Mouse (Mus musculus) frontal cortex, adult 2 months (tissue): ENCODE results near the gene Ascl4. TPM values are rescaled to one million over a fixed set of nuclear protein-coding genes. Genes with fewer than 3 reads are reported as not detected.

Experiments used
- DNase-seq, 2 experiments: peaks; one replicate each; pipeline ENCODE4 v3.0.0; 2022; ENCODE audit warnings: low spot score in 1 of 2; ENCODE audit errors: extremely low spot score in 1 of 2
- polyA plus RNA-seq: library from polyadenylated mRNA; depleted of rRNA; stranded (reverse); fragments of >200 nt; gene quantifications from 2 replicates; pipeline ENCODE4 v1.2.3, GENCODE M21; 2012; rRNA removed

Gene Ascl4
- polyA plus RNA-seq, result 0.44 and 0.56 TPM in 2 replicates

DNA sequence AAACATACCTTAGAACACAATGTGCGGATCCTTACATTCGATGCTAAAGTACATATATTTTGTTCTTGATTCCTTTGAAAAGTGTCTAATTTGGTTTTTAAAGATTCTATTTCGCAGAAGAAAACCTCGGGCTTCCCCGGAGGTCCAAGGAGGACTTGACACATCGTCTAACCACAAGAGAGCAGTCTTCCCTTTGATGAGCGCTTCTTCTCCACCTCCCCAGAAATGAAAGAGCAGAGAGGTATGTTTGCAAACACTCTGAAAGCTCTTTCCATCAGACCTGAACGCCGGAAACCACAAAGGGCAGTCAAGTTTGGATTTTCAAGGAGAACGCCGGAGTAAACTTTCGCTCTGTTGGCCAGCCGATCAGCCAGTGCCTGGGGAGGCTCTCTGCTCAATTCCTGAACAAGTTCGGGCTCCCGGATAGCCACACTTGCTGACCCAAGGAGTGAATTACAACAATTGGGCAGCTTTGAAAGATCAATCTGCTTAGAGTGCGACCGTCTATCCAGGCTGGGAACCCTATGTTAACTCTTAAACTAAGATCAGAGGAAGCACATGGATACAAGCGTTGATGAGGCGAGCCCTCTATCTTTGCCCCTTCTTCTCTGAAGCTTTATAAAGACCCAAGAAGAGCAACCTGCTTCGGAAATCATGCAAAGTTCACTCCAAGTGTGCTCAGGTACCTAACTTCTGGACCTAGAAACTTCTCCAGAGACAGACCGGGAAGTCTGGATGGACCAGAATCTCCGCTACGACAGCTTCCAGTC, at the start of gene Ascl4:
Gene Ascl4 (plus strand): TSS at position 6 of the 770 bp plus-strand sequence.
- DNase-seq, result peak in 1 of 2 experiments; percentile 10

DNA sequence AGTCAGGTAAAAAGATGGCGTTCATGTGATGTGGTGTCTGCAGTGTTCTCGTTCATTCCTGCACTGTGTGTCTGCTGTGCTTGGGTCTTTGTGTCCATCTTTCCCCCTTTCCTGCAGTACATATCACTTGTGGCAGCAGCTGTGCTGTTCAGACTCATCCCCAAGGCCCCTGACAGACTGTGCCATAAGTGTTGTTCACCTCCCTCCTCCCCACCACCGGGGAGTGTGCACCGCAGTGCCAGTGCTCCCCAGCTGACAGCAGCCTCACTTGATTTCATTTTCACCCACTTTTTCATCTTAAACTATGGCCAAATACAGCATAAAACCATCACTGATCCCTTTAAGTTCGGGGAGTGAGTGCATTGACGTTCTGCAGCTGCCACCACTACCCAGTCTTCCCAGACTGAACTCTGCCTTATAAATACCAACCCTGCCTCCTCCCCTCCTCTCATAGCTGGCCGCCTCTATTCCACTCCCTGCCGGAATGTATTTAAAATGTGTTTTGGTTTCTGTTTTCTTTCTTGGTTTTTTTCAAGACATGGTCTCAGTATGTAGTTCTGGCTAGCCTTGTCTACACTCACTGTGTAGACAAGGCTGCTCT, 47.5 kb upstream of the Ascl4 start:
- no peak for DNase-seq

DNA sequence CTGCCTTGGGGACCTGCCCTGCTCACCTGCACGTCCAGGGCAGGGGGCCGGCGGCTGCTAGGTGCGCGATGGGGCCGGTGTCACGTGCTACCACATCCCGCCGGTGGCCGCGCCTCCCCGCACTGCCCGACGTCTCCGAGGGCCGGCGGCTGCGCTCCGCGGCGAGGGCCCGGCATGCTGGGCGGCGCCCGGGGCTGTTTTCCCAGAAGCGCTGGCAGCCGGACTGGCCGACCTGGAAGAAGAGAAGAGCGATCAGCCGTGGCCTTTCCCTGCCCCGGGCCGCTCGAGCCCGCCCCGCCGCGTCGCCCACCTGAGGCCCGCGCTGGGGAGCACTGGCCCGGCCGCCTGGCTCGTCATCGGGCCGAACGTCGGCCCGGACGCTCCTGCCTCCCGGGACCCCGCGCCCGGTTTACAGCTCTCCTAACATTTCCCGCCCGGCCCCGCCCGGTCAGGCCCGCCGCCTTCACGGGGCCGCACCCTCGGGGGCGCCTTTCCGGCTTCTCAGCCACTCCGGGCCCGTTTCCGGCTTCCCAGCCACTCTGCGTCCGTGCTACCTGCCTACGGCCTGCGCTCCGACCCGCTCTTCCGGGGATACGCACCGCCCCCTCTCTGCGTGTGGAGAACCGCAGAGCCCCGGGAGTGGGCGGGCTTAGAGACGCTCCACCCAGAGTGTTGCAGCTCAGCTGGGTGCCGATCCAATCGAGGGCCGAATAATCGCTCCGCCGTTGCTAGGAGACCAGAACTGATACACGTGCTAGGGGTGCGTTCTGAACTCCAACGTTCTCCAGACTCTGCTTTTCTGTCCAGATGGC, 10.8 kb upstream of the Ascl4 start, which contains the start of gene Prdm4:
Gene Prdm4 (minus strand): TSS at position 645 of the 812 bp plus-strand sequence.
- peak; percentile 97 to 98 for DNase-seq

DNA sequence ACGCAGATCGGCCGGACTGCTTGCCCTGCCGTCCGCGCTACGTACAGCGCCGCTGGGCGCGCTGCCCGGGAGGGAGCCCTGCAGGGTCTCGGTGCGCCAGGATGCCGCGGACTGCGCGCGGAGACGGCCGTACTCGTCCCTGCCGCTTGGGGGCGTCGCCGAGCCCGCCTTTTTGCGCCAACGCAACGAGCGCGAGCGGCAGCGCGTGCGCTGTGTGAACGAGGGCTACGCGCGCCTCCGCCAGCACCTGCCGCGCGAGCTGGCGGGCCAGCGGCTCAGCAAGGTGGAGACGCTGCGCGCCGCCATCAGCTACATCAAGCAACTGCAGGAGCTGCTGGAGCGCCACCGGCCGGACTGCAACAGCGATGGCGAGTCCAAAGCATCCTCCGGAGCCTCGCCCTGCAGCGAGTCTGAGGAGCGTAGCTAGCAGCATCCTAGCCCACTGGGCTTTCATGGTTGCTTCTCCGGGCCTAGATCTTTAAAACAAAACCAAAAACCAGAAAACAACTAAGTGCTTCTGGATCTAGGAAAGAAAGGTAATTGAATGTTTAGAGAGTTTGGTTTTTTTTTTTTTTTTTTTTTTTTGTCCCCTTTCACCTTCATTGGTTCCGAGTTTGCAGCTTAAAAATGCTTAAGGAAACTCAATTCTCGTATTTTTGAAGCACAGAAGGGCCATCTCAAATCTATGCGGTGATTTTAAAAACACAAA, 1.2 kb downstream of the Ascl4 start:
- peak; percentile 53 to 85 for DNase-seq

DNA sequence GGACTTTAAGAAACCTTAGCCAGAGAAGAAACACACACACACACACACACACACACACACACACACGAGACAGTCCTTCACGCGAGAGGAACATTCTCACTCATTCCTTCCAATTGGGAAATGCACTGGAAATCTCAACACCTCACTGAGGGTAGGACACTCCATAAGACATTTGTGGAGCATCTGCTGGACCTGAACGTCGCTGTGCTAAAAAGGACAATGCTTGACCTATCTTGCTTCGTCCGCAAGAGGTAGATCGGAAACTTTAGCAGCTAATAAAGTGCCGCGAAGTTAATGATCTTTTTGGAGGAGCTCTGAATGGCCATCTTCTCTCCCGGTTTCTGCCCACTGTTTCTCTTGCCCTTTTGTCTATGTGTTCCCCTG, 1.7 kb downstream of the Ascl4 start:
- DNase-seq, result no peak

DNA sequence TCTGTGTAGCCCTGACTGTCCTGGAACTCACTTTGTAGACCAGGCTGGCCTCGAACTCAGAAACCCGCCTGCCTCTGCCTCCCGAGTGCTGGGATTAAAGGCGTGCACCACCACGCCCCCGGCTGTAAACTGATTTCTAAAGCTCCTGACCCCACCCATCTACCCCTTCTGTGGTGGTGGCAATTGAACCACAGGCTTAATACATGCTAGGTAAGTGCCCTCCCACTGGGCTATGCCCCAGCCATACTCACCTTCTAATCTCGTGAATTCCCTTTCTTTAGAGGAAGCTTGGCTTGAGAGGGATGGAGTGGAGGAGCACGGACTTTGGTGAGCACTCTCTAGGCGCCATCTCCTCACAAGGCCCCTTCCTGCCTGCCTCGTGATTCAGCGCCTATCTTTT, 2.5 kb downstream of the Ascl4 start:
- no peak for DNase-seq

DNA sequence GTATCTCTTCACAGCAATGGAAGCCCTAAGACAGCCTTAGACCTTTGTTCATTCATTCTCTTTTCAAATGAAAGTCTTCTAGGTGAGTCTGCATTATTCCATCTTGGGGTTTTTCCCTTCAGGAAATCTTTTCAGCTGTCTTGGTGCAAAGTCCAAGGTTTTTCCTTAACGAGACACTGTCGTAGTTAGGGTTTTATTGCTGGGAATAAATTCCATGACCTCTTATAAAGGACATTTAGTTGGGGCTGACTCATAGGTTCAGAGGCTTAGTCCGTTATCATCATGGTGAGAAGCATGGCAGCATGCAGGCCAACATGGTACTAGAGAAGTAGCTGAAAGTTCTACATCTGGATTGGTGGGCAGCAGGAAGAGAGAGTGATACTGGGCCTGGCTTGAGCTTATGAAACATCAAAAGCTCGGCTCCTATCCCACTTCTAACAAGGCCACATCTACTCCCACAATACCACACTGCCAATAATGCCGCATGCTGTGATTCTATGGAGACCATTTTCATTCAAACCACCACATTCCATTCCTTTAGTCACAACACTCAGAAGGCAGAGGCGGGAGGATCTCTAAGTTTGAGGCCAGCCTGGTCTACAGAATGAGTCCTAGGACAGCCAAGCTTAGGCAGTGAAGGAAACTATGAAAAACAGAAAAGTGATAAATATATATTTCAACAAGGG, 8.9 kb downstream of the Ascl4 start:
- DNase-seq, result no peak

DNA sequence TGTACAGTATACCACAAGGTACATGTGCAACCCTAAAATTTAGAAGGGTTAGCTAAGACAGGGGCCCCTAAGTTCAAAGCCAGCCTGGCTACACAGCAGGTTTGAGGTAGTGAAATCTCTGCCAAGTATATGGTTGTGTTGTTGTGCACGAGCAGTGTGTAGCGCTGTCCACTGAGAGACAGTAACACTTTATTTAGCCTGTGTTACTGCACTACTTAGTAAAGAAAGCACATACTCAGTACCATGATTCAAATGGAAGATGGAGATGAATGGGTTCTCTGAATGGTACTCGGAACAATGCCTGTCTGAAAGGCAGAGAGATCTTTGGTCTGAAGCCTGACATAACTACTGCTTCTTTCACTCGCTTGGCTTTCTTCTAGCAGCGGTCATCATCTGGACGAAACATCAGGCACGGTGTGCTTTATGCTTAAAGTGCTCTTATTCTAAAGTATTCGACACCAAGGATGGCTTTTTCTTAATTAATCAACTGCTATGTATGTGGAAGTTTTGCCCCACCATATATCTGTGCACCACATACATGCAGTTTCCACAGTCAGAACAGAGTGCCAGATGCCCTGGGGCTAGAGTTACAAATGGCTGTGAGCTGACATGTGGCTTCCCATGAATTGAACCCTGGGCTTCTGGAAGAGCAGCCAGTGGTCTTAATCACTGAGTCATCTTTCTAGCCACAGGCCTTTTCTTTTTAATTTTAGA, 21.2 kb downstream of the Ascl4 start:
- DNase-seq, result no peak

DNA sequence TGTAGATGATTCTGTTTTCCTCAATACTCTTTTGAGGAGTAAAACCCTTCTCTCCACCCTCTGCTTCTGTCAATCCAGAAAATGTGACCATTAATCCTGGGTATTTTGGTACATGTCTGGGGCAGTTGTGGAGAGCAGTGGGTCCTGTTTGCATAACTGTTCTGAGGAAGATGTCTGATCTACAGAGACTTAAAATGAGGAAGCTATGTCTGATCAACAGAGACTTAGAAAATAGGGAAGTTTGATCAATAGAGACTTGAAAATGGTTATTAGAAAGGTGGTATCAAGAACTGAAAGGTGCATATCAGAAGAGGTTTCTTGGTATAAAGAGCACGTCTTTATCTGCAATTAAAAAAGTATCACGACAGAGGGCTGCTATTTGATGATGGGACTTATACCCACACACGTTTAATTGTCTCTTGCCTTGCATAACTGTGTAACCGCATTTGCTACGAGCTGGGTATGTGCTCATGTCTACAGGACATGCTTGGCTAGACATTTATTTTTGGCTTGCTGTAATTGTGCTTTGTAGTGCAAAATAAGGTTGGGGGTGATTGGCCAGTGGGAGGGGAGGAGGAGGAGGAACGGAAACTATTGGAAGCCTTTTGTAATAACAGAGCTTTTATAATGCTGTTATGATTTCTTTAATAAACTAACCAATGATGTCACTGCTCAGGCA, 24.4 kb downstream of the Ascl4 start:
- no peak for DNase-seq

DNA sequence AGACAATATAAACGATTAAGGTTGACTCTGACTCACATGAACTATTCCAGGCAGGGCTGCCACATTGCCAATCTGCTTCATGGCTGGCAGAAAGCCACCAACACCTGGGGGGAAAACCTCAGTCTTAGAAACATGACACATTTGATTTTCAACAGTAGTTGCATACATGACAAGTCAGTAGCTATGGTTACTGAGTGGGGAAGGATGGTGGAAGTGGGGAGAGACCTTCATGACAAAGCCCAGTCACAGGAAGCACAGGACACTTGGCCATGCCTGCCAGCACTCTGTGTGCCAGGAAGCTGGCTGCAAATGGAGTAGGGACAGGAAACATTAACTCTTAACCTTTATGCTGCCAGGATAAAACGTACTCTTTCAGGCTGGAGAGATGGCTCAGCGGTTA, 25.9 kb downstream of the Ascl4 start:
- no peak for DNase-seq

DNA sequence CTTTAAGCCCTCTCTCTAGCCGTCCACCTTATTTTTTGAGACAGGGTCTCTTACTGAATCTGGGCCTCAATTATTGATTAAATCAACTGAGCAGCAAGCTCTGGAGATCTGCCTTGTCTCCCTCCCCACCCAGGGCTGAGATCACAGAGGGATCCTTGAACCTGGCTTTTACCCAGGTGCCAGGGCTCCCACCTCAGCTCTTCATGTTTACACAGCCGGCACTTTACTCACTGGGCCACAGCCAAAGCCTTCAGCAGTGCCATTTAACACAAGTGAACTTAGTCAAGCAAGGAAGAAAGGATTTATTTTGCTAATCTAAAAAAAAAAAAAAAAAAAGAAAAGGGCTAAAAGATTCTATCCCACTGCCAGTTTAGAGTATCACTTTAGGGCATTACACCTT, 26.9 kb downstream of the Ascl4 start:
- no peak for DNase-seq

DNA sequence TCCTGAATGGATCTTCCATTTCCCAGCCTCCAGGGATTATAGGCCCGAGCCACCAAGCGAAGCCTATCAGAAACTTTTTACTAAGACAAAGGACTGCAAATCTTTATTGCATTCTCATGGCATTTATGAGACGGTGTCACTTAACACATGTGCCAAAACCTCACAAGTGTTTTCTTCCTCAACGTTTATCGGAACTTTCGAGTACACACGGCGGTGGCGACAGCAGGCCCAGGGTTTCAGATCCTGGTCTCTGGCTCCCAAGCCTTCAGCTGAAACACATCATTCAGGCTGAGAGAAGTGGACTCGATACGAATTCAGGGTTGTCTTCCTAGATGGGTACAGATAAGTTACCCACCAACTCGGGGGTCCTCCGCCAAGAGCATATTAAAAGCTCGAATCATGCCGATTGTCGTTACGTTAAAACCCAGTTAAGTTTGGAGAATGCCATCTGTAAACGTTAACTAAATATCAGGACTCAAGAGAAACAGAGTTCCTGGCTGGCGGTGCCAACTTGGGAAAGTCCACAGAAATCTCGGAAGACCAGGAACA, 29.5 kb downstream of the Ascl4 start:
- peak in 1 of 2 experiments; percentile 10 for DNase-seq

DNA sequence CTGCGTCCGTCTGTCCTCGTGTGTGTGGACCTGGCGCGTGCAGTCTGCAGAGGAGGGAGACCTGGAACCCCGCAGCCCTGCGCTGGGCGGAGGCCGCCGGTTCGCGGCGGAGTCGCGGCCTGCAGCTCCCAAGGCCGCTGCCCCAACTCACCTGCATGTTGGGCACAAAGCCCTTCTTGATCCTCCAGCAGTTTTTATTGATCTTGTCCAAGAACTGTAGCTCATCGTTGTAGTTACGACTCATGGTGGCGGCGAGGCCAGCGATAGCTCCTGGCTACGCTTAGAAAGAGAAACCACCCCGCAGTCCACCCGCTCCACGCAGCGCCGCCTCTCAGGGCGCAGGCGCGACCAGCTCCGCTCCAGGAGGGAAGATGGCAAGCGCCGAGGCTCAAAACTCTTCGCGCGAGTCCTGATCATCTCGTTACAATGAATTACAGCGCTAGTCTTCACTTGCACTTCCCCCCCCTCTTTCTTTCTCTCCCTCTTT, 30.0 kb downstream of the Ascl4 start, which contains the start of gene Rtcb:
Gene Rtcb (minus strand): TSS at position 360 of the 487 bp plus-strand sequence.
- peak; percentile 88 to 99 for DNase-seq

DNA sequence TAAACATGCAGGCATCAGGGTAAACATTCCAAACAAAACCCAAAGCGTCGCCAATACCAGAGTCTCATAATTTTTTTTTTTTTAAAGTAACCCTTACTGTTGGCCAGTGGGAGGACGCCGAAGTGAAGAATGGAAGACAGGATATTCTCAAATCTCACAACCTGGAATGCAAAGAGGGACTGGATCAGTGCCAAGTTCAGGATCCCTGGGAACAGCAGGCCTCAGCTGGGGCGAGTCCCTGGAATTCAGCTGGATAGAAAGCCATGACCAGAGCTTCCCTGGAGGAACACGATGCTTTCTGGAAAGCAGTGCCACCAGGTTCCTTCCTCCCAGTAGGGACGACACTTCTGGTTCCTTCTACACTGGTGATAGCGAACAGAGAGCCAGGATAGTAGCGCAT, 35.4 kb downstream of the Ascl4 start:
- no peak for DNase-seq

DNA sequence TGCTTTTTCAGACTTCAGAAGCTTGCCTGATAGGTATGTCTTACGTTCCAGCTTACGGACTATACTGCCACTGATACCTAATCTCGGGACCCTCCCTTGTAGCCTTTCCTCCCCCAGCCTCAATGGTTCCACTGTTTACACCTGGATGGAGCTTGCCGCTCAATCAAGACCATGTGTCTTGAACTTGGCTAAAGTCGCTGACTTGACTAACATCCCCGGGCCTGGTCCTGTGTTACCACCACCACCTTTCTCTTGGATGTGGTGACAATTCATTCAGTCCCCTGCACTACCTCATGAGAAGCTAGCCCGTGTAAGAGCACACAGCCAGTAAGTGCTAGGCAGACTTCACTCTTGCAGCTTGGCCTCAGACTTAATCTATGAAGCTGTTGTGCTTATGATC, 36.8 kb downstream of the Ascl4 start:
- no peak for DNase-seq

DNA sequence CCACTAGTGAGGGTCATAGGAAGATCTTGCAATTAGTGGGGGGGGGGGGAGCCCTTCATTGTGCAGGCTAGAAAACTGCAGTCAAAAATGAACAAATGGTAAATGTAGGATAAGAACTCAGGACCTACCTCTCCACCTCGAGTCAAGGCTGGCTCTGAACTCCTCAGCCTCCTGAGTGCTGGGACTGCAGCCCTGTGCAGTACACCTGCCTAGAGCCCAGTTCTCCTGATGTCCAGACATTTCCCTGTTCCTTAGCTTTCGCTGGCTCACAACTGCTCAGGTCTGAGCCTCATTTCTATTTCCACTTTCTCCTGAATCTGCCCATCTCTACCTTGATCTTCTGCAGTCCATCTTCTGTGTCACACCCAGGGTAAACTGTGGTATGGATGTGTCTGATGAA, 39.0 kb downstream of the Ascl4 start:
- DNase-seq, result no peak

DNA sequence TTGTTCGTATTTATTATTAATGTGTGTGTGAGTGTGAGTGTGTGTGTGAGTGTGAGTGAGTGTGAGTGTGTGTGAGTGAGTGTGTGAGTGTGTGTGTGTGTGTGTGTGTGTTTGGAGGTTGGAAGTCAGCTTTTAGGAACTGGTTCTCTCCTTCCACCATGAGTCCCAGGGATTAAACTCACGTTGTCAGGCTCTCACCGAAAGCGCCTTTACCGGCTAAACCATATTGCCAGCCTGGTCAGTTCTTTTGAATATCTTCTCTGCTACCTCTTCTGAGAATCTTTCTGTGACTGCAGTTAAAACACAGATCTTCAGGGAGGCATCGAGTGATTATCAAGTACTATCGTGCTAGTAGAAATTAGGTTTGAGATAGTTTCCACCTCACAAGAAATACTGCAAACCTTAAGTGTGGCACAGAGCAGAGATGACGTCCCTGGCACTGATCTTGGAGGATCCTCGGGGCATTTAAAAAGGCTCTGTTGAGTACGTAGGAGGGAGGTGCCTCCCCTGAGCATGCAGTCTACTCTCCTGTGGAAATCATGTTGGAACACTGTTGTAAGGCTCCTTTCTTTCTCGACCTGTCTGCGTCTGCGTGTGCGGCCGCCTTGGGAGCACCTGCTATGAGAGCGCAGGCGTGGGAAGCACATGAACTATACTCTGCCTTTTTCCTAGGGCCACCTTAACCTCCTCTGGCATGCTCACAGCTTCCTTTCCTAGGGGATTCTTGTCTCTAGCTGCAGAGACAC, 40.1 kb downstream of the Ascl4 start:
- DNase-seq, result no peak

DNA sequence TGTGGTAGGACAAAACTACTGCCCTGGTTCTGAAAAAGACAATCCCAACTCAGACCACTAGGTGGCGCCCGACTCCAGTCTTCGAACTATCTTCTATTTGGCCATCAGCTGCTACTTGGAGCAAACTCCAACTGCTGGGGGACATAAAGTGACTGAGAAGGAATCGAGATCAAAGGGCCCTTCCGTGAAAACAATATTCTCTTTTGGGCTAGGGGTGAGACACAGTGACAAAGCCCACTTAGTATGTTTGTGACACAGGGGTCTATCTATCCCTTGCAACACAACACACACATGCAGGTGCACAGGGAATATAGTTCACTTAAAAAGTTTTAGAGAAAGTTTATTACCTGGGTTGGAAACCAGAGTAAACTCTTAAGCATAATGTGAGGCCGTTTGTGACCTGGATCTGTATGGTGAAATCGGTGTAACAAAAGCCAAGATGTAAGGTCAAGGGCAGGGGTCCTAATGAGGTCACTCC, 40.7 kb downstream of the Ascl4 start:
- peak; percentile 44 to 95 for DNase-seq
